Mouse (Mus musculus) neural tube, postnatal 0 days (tissue): ENCODE data around the gene Scgb2b3. TPM values are rescaled to one million over a fixed set of nuclear protein-coding genes. Genes with fewer than 3 reads are reported as not detected.

Source experiments
- polyA plus RNA-seq: library from polyadenylated mRNA; unstranded; fragments of >200 nt; fragmentation: Nextera tagmentation; extraction: Ambion mirVana; gene quantifications from 2 replicates; pipeline ENCODE4 v1.2.1, GENCODE M21; 2015

The Scgb2b3 gene
- not detected in 2 replicates for polyA plus RNA-seq

DNA sequence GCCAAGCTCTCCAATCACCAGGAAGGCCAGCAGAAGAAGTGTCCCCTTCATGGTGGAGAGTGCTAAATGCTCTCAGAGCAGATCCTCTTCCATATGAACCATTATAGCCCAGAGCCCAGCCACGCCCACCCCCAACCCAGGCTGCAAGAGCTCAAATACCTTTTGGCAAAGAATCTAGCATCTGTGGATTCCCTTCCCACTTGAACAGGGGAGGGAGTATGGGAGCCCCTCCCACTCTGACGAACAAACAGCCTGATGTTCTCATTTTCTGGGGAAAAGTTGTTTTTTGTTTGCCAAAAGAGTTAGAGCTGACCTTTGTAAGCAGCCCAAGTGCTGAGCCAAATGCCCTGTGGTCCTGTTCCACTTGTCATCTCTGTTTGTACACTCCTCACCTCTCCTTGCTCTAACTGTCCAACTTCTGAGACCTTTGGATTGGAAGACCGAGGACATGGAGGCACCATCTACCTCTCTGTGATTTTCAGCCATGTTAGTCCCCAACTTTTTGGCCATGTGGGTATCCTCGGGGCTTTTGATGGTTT, at the start of gene Scgb2b3:
Gene Scgb2b3 (minus strand): TSS at position 51 of the 539 bp plus-strand sequence.

GRCm38 (mm10) chr7:31375292-31375691, 13.4 kb upstream of the Scgb2b3 start, which contains the start of gene Scgb1b3:
TSS of gene Scgb1b3 (plus strand) at chr7:31375592.

Other genes with a start within 250 kb of the Scgb2b3 start
- gene Hpn, start 246.8 kb downstream of the Scgb2b3 start, polyA plus RNA-seq: 0.71 and 1.0 TPM in 2 replicates
- gene Scn1b, start 235.1 kb downstream of the Scgb2b3 start, polyA plus RNA-seq: 71.7 and 85.1 TPM in 2 replicates
- gene Gramd1a, start 206.2 kb downstream of the Scgb2b3 start, polyA plus RNA-seq: 112 and 137 TPM in 2 replicates
- not detected in 2 replicates for gene Scgb2b2, start 71.6 kb downstream of the Scgb2b3 start, polyA plus RNA-seq
- not detected in 2 replicates for gene Scgb1b2, start 70.3 kb downstream of the Scgb2b3 start, polyA plus RNA-seq
- not detected in 2 replicates for gene Scgb1b3, start 13.5 kb upstream of the Scgb2b3 start, polyA plus RNA-seq